Mouse (Mus musculus) spleen, adult 12 weeks (tissue): ENCODE data around the gene Iqck.

ENCODE experiments used
- DNase-seq: peaks from one replicate; pipeline ENCODE4 v3.0.0; 2022; ENCODE audit warnings: low spot score

Iqck gene

DNA sequence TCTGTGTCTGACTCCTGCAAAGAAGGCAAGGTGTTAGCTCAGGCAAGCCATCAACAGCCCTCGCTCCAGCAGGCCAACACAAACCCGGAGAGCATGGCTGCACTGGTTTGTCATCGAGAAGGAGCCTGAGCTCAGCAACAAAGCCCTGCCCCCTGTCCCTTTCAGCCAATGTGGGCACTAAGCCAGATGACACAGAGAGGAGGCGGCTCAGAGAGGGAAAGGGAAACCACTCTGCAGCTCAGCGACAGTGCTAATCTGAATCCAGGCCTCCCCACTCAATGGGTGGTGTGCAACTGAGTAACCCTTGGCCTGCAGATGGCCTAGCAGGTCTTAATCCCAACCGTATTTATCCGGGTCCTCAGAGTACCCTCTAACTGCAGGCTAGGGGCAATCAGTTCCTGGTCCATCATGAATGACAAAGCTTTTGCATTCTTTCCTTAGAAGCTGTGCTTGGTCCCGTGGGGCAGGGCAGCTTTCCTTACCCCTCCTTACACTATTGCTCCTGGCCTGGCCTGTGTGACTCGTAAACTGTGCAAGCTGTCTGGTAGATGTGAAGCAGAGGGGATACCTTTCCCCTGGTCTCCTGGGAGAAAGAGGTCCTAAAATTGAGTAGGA is 4.8 kb upstream of the Iqck start:
- no peak for DNase-seq

DNA sequence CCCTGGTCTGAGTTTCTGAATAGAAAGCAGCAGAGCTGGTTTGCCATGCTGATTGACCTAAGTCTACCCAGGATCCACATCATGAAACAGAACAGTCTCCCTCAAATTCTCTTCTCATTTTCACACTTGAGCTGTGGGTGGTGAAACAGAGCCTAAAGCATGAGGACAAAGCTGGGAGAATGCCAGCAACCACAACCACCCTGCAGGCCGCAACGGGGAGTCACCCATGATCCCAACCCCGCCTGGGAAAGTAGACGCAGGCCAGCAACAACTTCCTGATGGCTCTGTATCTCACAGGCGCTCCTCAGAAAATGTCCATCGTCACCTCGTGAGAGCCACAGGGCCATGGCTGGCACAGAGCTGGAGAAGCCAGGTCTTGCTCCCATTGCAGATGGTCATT is 4.0 kb upstream of the Iqck start:
- no peak for DNase-seq

DNA sequence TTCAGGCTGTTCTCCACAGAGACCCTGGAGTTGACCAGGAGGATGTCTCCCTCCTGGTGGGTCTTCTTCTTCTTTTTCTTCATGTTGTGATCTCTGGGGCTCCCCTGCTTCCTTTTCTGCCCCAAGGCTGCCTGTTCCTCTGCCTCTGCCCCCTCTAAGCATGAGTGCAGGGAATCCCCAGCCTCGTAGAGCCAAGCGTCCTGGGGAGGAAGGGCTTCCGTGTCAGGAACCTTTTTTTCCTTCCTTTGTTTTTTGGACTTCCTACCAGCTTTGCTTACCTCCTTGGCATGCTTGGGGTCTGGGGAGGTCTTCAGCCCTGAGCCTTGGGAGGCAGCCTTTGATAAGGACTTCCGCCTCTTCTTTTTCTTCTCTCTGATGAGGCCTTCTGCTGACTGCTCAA is 2.9 kb upstream of the Iqck start:
- no peak for DNase-seq

DNA sequence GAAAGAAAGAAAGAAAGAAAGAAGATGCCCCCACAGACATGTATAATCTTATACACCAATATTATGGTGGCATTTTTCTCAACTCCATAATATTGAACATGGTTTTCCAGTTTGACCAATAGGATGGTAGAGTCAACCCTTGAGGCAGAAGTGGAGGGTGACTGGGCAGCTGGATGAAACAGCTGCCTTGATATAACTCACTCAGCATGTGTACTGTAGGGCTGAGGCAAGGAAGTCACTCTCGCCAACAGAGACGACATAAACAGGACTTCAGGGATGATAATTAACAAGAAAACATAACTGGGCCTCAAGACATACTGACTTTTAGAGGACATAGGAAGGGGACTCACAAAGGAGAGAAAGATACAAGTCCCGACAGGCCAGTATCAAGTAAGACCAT is 946 bp upstream of the Iqck start:
- DNase-seq = no peak

DNA sequence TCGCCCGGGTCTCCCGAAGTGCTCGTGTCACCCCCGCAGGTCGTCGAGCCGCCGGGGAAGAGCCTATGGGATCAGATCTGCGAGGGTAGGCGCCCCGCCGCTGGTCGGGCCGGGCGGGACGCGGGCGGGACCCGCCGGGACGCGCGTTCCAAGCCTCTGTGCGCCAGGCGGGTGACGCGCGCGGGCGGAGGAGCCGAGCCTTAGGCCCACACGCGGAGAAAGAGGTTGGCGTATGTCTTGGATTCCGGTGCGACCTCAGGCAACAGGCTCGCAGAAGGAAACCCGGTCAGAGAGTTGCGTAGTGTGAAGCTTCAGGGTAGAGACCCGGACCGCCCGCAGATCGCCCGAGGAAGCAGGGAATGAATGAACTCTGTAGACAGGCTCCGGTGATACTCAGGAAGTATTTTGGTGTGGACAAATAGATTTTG is 339 bp downstream of the Iqck start, which contains the start of gene Knop1:
TSS of gene Knop1 (minus strand) at position 378 of the 428 bp plus-strand sequence.
- no peak for DNase-seq

DNA sequence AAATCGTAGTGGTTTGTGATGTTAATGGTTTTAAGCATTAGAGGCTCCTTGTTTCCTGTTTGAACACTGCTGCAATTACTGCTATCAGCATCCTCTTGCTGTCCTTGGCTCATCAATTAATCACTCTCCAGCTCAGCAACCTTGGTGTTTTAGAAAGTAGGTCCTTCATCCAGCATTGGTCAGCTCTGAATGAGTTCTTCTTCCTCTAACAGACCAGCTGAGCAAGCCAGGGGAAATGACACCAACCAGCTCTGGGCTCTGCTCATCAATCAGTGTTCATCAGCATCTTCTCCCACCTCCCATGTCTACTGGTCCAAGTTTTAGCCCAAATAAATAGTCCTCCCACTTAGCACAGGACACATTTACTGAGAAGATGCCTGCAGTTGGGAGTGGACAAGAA is 3.1 kb downstream of the Iqck start:
- DNase-seq = no peak

DNA sequence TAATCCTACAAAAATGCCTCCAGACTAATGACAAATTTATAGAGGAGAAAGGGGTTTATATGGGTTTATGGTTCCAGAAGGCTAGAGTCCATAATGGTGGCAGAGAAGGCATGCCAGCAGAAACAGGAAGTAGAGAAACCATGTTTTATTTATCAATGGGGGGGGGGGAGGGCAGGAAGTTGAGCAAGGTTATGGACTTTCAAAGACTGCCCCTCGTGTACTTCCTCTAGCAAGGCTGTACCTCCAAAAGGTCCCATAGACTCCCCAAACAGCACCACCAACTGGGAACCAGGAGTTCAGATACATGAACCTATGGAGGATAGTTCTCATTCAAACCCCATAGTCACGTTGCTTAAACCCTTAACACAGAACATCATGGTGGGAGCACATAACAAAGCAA is 9.8 kb downstream of the Iqck start:
- DNase-seq = no peak

DNA sequence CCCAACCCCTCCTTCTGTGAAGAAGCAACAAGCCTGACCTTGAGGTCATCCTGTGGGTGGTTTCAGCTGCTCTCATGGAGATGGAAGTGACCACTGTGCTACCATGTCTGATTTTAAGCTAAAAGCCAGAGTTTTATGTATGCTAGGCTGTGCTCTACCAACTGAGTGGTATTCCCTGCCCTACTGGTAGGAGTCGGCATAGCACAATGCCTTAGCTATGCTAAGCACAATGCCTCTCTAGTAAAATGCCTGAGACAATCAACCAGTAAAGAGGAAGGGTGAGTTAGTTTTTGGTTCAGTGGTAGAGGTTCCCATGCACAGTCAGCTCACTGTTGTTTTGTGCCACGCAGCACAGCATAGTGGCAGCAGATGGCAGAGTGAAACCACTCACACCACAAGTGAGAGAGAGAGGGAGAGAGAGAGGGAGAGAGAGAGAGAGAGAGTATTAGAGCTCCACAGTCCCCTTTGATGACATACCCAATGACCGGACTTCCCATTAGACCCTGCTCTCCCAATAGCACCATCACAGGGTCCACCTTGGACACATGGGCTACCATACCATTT is 24.0 kb downstream of the Iqck start:
- no peak for DNase-seq

DNA sequence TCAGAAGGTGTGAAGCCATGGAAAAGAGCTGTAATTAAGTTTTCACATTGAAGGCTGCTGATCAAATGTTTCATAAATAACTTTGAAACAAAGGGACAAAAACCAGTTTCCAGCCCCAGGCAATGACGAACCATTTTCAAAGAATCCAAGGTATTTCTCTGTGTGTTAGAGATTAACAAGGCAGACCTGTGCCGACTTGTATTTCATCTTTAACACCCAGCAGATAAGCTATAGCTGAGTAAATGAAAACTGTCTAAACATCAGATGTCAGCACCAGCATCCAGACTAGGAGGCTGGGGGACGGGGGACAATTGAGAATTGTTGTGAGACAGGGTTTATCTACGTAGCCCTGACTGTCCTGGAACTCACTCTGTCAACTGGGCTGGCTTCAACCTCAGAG is 28.4 kb downstream of the Iqck start:
- no peak for DNase-seq

DNA sequence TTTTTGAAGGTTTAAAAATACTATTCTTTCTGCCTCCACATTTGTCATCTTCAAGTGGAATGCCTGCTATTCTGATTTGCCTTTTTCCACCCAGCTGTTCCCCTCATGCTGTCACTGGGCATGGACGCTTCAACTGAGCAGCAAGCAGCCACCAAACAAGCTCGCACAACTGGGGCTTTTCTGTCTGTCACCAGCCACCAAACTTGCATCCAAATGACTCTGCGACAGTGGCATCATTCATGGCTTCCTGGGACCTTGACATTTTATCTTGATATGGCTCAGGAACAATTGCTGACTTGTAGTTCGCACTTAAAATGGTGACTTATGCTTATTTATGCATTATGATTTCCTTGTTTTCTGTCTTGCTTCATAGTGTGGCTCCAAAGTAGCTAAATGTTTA is 29.4 kb downstream of the Iqck start:
- DNase-seq = no peak

DNA sequence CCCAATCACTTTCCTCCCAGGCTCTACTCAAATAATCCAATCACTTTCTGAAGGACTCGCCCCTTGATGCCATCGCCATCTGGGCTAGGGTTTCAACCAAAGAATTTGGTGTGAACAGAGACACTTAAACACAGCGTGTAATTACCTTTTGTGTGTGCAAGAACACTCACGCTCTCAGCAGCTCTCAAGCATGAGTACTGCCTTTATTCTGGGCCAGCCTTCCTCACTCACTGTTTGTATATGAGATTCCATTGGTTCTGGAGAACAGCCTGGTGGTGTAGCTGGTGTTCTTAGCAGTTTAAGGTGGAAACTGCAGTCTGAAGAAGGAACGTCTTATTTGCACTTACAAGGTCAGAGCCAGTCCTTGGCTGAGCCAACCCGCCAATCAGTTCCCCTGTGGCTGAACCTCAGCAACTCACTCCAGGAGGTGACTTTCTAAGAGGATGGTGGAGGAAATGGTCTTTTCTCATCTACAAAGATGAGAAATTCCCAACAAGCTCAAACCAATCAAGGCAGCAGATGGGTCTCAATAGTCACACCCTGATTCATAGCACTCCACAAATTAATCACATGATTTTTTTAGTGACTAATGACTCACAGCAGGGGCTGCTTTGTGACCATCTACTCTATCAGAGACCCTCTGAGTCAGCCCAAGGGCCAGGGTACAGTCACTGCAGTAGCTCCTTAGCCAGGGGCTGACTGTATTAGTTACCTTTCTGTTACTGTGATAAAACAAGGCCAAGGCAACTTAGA is 31.9 kb downstream of the Iqck start:
- DNase-seq = no peak

DNA sequence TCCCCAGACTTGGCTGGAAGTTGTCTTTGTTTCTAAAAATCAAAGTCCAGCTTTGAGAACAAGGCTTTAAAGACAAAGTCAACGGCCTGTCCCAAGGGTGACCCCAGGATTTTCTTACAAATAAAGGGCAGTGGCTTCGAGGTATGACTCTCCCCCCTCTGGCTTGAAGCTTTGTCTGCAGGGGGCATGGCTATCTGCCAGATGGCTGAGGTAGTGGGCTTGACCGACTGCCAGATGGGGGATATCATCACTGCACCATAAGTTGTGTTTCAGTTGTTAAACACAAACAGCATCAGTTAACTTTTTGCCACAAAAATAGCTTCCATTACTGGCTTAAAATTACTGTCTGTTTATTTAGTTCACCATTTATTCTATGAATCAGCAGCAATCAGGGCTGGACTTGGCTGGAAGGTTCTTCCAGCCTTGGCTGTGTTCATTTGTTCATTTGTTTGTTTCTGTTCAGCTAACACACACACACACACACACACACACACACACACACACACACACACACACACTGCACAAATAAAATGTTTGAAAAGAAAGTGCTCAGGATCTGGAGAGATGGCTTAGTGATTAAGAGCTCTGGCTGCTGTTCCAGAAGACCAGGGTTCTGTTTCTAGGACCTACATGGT is 33.6 kb downstream of the Iqck start:
- no peak for DNase-seq

DNA sequence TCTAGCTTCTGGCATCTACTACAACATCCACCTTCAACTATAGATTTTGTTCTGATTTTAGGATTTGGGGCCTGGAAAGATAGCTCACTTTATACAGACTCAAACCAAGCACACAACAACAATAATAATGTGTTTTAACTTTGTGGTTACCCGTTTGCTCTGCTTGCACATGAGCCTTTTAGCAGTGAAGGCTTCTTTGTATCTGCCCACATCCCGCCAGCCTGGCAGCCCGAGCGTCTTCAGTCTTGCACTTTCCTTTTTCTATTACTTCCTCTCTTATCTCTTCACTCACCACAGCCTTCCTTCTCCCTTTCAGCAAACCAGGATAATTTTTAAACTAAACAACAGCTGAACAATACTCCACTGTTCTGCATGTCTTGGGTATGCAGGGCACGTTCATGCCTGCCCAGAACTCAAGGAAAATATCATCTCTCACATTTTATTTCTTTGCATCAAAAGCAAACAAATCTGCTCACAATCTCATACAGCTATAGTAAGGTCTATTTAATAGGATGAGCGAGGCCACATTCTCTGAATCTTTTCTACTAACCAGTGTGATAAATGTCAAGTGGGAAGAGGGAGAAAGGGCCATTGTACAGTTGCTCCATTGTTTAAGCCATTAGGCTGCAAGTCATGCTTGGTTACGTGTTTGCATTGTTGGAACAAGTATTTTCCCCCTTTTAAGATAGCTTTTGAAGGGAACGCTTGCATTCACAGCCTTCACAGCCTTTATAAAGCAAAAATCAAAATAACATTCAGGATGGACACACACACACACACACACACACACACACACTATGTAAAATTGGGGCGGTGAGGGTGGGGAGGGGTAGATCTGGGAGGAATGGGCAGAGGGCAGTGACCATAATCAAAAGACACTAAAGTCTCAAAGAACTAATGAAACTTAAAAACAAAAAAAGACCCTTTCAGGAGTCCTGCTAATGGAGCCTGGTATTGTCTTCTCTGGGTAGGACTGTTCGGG is 40.2 kb downstream of the Iqck start:
- DNase-seq = no peak

DNA sequence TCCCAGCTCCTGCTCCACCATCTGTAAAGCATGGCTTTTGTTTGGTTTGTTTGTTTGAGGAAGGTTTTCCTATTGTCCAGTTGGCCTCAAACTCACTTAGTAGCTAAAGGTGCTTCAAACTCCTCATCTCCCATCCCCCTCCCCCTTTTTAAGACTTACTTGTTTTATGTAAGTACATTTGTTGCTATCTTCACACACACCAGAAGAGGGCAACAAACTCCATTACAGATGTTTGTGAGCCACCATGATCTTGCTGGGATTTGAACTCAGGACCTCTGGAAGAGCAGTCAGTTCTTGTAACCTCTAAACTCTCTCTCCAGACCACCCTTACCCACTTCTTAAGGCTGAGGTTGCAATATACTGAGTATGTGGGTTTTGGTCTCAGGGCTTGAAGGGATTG is 42.5 kb downstream of the Iqck start:
- DNase-seq = no peak

DNA sequence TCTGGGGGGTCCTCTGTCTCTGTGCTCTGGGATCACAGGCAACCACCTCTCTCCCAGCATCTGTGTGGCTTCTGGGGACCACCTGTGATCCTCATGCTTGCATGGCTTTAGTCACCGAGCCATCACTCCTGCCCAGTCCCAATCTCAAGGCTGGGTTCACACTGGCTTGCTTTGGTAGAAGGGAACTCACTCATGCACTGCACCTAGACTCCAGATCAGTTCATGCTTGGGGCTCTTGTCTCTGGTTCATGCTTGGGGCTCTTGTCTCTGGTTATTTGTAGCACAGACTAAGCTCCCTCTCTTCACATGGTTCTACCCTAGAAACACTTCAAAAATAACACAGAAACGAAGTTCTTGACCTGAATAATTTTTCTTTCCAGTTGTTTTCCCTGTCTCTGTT is 44.5 kb downstream of the Iqck start:
- DNase-seq = no peak

DNA sequence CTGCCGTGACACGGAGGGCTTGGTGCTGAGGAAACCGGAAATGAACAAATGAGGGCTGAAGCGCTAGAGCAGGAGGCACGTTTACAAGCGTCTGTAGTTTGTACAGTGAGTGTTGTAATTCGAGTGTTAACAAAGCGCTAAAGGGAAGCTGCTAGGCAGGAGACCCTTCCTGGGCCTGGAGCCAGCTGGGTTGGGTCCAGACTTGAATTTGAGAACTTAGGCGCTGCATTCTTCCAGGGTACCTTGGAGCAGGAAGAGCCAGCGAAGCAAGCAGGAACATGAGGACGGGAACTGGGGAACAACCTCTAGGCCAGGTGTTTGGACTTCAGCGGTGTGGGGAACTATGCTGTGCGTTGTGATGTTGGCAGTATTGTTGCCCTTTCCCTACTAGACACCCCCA is 47.4 kb downstream of the Iqck start:
- no peak for DNase-seq

DNA sequence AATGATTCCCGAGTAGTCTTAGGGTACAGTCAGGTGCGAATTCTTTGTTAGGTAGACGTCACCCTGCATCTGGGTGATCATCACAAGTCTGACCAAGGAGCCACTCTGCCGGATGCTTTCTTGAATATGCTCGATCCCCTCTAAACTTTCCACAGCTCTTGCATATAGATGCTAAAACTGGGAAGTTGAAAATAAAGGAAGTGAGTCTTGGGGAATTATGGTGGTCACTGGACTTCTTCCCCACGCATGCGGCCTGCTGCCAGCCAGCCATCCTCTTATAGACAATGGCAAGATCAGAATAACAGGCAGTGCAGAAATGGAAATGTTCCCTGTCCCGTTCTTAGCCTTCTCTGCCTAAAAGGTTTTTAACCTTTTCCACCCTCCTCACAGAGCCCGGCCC is 48.3 kb downstream of the Iqck start:
- DNase-seq = no peak

DNA sequence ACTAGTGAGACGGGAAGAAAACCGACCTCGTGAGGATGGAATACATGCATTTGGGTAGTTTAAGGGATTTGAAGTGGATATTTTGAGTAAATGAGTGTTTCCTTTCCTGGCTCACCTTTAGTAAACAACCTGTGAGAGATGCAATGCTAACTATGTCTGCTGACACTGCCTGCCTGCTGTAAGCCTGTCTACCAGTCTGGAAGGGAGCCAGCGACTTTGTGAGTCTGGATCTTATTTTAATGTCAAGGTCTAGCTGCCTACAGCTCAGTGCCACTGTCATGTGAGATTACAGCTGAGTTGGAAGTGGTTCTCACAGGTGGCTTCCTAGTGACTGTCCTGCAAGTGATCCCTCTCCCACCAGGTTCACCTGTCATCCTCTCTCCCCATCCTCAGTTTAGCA is 49.0 kb downstream of the Iqck start:
- DNase-seq = no peak

DNA sequence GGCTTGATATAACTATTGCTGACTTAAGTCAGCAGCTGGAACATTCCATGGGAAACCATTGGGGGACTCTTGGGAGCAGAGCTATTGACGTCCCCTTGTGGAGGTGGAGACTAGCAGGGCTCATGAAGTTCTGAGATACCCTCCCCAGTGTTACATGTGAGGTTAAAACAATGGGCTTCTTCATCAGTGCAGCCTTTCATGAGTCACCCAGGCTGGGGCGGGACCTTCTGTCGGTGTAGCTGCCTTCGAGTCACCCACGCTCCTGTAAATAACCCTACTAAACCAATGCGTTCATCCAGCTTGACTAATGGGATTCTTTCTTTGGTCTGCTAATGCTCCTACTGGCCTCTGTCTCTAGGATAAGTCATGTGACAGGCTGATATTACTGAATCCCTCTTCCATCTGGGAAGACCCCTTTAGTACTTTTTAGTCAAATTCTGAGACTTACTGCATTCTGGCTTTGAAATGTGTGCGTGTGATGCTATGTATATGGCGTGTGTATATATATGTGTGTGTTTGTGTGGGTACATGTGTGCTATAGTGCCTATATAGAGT is 53.5 kb downstream of the Iqck start:
- DNase-seq = no peak

DNA sequence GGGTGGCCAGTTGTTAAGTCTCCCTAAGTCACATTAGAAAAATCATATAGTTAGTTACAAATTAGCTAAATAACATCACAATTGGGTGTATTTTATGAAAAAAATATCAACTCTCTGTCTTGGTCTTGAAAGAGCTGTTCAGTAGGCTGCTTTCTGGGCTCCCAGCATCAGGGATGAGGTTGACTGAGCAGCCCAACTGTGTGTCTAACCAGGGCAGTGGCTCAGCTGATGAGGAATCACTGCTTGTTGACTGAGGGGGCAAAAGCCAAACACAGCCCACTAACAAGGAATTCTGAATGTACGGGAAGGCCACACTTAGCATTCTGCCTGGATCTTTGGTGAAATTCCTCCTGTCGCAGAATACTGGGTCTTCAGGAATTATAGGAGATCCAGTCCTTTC is 54.9 kb downstream of the Iqck start:
- DNase-seq = no peak

DNA sequence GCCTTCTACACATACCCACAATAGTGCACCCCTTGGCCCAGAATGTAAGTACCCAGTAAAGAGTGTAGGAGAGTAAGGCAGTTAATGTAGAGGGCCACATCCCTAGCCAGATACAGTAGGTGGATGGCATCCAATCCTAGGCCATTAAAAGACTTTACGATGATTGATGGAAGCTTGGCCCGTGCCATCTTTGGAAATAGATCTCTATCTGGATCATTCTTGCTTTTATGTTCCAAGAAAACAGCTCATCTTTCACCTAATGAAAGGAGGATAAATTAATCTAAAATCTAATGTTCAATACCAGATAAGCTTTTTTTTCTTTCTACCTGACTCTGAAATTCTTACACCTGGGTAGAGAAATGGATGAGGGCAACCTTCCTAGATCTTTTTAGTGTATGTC is 55.6 kb downstream of the Iqck start:
- no peak for DNase-seq

DNA sequence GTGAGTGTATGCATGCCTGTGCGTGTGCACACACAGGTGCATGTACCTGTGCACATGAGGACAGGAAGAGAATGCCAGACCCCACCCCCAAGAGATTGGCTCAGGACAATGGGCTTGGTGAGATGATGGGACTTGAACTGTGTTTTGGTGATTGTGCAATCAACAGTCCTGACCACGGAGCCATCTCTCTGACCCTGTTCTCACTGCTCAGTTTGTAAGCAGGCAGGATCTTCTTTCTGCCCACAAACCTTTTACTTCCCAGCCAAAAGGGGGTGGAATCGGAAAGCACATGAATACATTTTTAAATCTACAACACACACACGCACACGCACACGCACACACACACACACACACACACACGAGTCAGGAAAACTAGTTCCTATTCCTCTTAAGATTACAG is 56.0 kb downstream of the Iqck start:
- no peak for DNase-seq
